Mouse (Mus musculus) megakaryocyte, embryonic 14.5 days (primary cell): ENCODE measurements at regions not wholly inside any gene's neighbourhood (a gene's known extent, or its start where the extent isn't known, plus 50 kb on each side); places are given as distances from the start of the nearest gene placed in this dataset.

Experiments used
- H3K27me3 ChIP-seq: replicated peaks from 2 replicates; pipeline ENCODE3; 2012; ENCODE audit warnings: inconsistent platforms
- H3K36me3 ChIP-seq: replicated peaks from 2 replicates; pipeline ENCODE3; 2012; ENCODE audit warnings: low read length, inconsistent platforms, mixed read lengths
- H3K4me1 ChIP-seq: 2 replicates; pipeline ENCODE4 v1.6.1; 2012; ENCODE audit warnings: inconsistent platforms
- H3K4me3 ChIP-seq: replicated peaks from 2 replicates; pipeline ENCODE3; 2012; ENCODE audit warnings: moderate library complexity, mild to moderate bottlenecking, inconsistent platforms
- H3K9me3 ChIP-seq: 2 replicates; pipeline ENCODE4 v1.6.1; 2012; ENCODE audit warnings: inconsistent platforms
- FLI1 ChIP-seq: IDR thresholded peaks from 2 replicates; pipeline ENCODE4 v1.6.1; 2012; ENCODE audit warnings: low read length, inconsistent platforms, mixed read lengths
- GATA1 ChIP-seq: IDR thresholded peaks from 3 replicates; pipeline ENCODE4 v1.6.1; 2012; ENCODE audit warnings: mixed read lengths, low read length, inconsistent platforms, borderline replicate concordance

DNA sequence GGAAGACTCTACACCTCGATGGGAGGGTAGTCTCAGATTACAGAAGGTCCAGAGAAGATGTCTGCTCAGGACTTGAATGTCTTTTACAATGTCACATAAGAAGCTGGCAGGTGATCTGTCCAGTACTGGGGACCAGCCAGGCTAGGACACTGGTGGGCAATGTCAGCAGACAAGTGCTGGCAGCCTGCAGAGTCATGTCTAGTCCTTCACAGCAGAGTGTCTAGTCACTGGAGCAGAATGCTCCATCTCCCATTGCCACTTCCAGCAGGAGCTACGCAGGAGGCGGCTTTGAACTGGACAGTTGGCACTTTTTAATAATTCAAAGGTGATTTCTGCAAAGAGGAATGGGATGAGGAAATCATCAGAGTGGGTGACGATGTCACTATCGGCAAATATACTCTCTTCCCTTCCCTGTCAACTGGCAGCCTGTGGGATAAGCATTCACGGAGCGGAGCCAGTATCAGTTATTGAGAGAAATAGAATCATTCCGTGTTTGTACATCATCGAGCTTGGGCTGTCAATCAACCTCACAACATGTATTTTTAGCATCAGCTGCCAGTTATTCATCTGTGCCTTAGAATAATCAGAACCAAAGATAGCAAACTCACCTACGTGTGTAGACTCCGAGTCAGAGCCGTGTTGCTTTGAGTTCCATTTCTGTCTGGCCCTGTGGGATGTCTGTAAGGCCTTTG lies 268.6 kb downstream of the Rps24 start:
- peaks cover 14% of the 10 kb centered on the region for H3K27me3 ChIP-seq
- no peak overlapping the region for H3K4me3 ChIP-seq
- no peaks in the 10 kb centered on the region for H3K36me3 ChIP-seq
- H3K9me3 ChIP-seq: no peaks in the 10 kb centered on the region
- TF ChIP-seq FLI1: no peak
- no peak for TF ChIP-seq GATA1
- no peaks in the 10 kb centered on the region for H3K4me1 ChIP-seq

DNA sequence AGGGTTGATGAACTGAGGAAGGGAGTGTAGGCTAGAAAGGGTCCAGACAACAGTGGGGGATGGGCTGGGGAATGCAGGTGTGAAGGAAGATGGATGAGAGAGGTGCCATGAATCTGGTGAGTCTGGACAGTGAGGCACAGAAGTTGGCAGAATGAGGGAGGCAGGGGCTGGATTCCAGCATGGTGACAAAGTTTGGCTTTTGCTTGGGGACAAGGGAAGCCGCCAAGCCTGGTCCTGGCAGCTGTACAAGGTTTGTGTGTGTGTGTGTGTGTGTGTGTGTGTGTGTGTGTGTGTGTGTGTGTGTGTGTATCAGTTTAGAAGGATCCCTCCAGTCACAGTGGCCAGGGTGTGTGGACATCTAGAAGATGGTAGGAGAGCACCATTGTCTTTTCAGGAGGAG lies 270.4 kb downstream of the Rps24 start:
- Histone ChIP-seq H3K27me3 (peaks cover 17% of the 10 kb centered on the region), H3K9me3 (no peaks in the 10 kb centered on the region), H3K4me3 (no peak overlapping the region), H3K4me1 (no peaks in the 10 kb centered on the region), H3K36me3 (no peaks in the 10 kb centered on the region)
- TF ChIP-seq FLI1 (no peak), GATA1 (no peak)

DNA sequence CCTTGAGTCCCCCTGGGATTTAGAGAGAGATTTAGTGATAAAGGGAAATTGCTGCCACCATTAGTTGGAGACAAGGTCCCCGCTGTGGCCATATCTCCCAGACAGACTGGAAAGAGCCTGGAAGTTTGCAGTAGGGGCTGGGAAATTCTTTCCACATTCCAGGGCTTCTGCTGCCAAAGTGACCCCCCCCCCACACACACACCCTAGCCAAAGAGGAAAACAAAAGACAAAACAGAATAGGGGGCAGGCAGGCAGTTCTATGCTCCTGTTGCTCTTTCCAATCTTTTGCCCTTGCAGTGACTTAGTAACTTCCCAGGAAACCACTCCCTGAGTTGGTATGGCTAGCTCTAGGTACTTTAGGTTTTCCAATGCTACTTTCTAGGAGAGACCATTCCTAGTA lies 270.9 kb downstream of the Rps24 start:
- Histone ChIP-seq H3K4me1 (no peaks in the 10 kb centered on the region), H3K36me3 (no peaks in the 10 kb centered on the region), H3K4me3 (no peak overlapping the region), H3K27me3 (peaks cover 21% of the 10 kb centered on the region), H3K9me3 (no peaks in the 10 kb centered on the region)
- TF ChIP-seq FLI1 (no peak), GATA1 (no peak)

DNA sequence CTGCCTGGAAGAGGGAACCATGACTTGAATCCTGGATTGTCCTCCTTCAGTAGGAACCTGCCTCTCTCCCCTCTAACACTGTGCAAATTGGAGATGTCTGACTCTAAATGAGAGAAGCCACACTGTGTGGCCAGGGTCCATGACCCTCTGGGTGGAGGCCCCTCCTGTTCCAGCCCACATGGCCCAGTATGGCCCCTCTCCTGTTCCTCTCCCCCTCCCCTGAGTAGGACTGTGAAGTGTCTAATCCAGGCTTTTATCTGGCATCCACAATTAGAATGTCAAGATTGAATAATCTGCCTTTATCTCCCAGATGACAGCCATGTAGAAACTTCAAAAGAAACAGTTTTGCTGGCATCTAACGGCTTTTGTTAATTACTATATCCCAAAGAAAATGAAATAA lies 274.0 kb downstream of the Rps24 start:
- no peaks in the 10 kb centered on the region for H3K36me3 ChIP-seq
- no peaks in the 10 kb centered on the region for H3K9me3 ChIP-seq
- H3K27me3 ChIP-seq: peaks cover 27% of the 10 kb centered on the region
- TF ChIP-seq FLI1: no peak
- no peak for TF ChIP-seq GATA1
- H3K4me3 ChIP-seq: no peak overlapping the region
- no peaks in the 10 kb centered on the region for H3K4me1 ChIP-seq

DNA sequence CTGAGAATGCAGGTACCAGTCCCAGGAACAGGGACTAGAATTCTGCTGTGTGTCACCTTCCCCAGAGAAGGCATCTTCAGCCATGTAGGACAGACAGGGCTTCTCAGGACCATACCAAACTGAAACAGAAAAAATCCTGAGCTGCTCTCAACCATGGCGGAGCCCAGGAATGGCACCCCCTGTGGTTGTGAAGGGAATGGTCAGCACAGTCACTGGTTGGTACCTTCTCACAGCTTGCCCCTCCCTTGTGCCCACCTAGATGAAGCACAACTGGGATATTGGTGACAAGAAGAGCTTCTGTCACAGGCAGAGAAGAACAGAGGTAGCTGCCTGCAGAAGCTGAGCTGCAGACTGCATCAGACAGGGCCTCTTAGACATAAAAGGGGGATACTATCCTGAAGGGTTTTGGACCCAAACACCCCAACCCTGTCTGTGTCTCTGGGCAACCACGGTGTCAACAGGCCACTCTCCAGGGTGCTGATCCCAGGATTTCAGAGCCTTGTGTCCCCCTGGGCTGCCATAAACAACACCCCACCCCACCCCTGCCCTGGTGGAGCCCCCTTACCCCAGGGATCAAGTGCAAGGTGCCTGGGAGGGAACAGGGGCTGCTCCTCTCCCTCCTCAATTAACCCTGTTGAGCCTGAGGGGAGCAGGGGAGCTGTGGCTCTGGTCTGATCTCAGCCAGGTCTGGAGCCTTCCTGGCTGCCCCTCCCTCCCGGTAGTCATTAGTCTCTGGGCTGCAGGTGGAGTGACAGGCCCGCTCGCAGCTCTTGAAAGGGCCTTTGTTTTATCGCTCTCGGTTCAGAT lies 275.7 kb downstream of the Rps24 start:
- TF ChIP-seq GATA1 (no peak), FLI1 (no peak)
- no peak overlapping the region for H3K4me3 ChIP-seq
- no peaks in the 10 kb centered on the region for H3K4me1 ChIP-seq
- H3K9me3 ChIP-seq: no peaks in the 10 kb centered on the region
- H3K27me3 ChIP-seq: peaks cover 27% of the 10 kb centered on the region
- no peaks in the 10 kb centered on the region for H3K36me3 ChIP-seq

DNA sequence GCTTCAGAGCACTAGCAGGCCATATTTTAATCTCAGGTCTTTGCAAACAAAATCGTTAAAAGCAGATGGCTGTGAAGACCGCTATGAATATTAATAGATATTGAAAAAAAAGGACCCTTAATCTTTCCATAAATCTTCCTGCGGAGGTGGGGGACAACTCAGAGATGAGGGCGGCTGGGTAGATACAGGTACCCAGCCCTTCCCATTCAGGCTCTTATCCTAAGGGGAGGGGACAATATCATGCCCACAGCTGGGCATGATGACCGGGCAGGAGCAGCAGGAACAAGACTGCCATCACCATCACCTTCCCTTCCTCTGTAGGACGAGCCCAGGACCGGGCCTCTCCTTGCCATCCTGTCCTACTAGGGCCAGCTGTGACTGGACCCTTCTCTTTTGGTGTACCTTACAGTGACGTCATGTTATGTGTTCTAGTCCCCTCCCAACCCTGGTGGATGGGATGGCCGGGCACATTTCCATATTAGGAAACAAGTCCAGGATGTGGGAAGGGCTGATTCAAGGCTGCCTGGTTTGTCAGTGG lies 276.4 kb downstream of the Rps24 start:
- TF ChIP-seq FLI1: no peak
- TF ChIP-seq GATA1: no peak
- Histone ChIP-seq H3K27me3 (peaks cover 27% of the 10 kb centered on the region), H3K4me3 (no peak overlapping the region), H3K9me3 (no peaks in the 10 kb centered on the region), H3K36me3 (no peaks in the 10 kb centered on the region), H3K4me1 (no peaks in the 10 kb centered on the region)

DNA sequence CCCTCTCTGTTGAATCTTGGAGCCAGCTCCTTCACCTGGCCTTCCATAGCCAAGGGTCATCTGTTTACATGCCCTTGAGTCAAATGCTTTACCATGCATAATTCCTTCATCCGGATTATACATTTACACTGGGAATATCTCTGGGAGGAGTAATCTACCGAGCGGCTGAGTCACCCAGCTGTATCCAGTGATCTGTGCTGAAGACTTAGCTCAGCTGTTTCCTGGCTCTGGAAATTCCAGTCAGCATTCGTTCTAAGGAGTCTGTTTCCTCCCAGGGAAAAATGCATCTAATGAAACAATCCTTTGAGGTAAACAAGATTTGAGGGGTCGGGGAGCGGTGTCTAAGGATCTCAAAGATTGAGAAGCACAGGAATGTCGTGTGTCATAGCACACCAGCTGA lies 276.9 kb downstream of the Rps24 start:
- Histone ChIP-seq H3K27me3 (peaks cover 27% of the 10 kb centered on the region), H3K4me3 (no peak overlapping the region), H3K4me1 (no peaks in the 10 kb centered on the region), H3K36me3 (no peaks in the 10 kb centered on the region), H3K9me3 (no peaks in the 10 kb centered on the region)
- no peak for TF ChIP-seq GATA1
- no peak for TF ChIP-seq FLI1

DNA sequence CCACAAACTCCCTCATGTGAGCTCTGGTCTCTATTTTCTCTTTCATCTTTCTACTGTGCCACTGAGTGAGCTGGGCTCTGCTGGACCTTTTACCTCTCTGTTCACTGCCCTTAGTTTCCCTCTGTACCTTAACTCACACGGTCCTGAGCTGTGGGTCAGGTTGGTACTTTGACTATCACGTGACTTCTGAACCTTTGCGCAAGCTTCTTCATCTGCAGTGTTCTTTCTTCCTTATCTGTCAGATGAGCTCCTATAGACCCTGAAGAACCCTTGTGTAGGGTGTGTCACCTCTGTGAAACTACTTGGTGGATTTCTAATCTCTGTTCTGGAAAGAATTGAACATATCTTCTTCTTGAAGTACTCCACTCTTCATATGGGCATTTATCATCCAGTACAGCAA lies 279.3 kb downstream of the Rps24 start:
- Histone ChIP-seq H3K9me3 (no peaks in the 10 kb centered on the region), H3K36me3 (no peaks in the 10 kb centered on the region), H3K4me3 (no peak overlapping the region), H3K4me1 (no peaks in the 10 kb centered on the region), H3K27me3 (peaks cover 24% of the 10 kb centered on the region)
- TF ChIP-seq GATA1 (no peak), FLI1 (no peak)

DNA sequence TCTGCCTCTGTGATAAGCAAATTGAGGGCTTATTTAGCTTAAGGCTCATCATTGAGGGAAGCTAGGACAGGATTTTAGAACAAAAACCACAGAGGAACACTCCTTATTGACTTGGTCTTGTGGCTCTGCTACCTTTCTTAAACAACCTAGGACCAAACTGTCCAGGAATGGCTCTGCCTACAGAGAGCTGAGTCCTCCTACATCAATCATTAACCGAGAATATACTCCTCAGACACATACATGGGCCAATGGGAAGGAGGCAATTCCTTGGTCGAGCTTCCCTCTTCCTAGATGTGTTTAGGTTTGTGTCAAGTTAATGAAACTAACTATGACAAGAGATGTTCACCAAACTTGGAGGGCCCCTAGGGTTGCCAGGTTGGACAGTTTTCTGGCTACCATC lies 279.8 kb downstream of the Rps24 start:
- Histone ChIP-seq H3K27me3 (peaks cover 25% of the 10 kb centered on the region), H3K4me3 (no peak overlapping the region), H3K36me3 (no peaks in the 10 kb centered on the region), H3K4me1 (no peaks in the 10 kb centered on the region), H3K9me3 (no peaks in the 10 kb centered on the region)
- TF ChIP-seq GATA1 (no peak), FLI1 (no peak)

DNA sequence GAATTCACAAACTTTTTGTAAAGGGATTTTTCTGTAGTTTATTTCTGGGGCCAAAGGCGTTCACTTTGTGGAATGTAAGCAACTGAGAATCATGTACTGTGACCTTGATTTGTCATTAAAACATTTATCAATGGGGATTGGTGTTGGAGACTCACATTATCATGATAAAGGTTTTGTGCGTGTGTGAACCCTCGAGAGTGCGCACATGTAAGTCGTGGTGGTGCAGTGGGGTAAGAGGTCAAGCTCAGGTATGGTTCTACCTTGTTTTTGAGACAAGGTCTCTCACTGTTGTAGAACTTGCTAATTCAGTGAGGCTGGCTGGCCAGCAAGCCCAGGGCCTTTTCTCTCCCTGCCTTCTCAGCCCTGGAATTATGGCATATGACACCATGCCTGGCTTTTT lies 280.4 kb downstream of the Rps24 start:
- Histone ChIP-seq H3K9me3 (no peaks in the 10 kb centered on the region), H3K36me3 (no peaks in the 10 kb centered on the region), H3K4me3 (no peak overlapping the region), H3K27me3 (peaks cover 28% of the 10 kb centered on the region), H3K4me1 (no peaks in the 10 kb centered on the region)
- TF ChIP-seq FLI1: no peak
